Mouse (Mus musculus): ENCODE measurements around the gene Adcy7. TPM values are rescaled to one million over a fixed set of nuclear protein-coding genes. Genes with fewer than 3 reads are reported as not detected.

The Adcy7 gene
- polyA plus RNA-seq, 1 experiment: 2.1 TPM

GRCm38 (mm10) chr8:88334975-88335374 is 62.8 kb downstream of the Adcy7 start:
- H3K4me1 ChIP-seq (ENCODE audit: control insufficient read depth, insufficient read depth, low read length): no peaks in the 10 kb centered on the region
- H3K27ac ChIP-seq (ENCODE audit: insufficient read depth, low read length): no peak overlapping the region
- TF ChIP-seq EP300 (IDR thresholded peaks at IDR 0.05; ENCODE audit: insufficient read depth, low read depth, low read length) (no peak), CTCF (IDR thresholded peaks at IDR 0.05; ENCODE audit: low read depth, low read length) (no peak), POLR2A (IDR thresholded peaks at IDR 0.05; ENCODE audit: insufficient read depth, low read length) (no peak)
- H3K27me3 ChIP-seq (ENCODE audit: control insufficient read depth, insufficient read depth, low read length, poor library complexity, severe bottlenecking): no peaks in the 10 kb centered on the region
- H3K9me3 ChIP-seq (replicated peaks; ENCODE audit: control insufficient read depth, insufficient read depth, low read length, poor library complexity, severe bottlenecking): no peaks in the 10 kb centered on the region
- no peak overlapping the region for H3K9ac ChIP-seq (ENCODE audit: low read depth, poor library complexity, severe bottlenecking)
- H3K36me3 ChIP-seq (ENCODE audit: control insufficient read depth, insufficient read depth, low read length, poor library complexity, severe bottlenecking): peaks cover 77% of the 10 kb centered on the region
- no peak overlapping the region for H3K4me3 ChIP-seq (ENCODE audit: low read depth, low read length)

GRCm38 (mm10) chr8:88339221-88339620 is 67.0 kb downstream of the Adcy7 start:
- Histone ChIP-seq H3K27me3 (ENCODE audit: control insufficient read depth, insufficient read depth, low read length, poor library complexity, severe bottlenecking) (no peaks in the 10 kb centered on the region), H3K36me3 (ENCODE audit: control insufficient read depth, insufficient read depth, low read length, poor library complexity, severe bottlenecking) (peaks cover 68% of the 10 kb centered on the region), H3K4me3 (ENCODE audit: low read depth, low read length) (no peak overlapping the region), H3K27ac (ENCODE audit: insufficient read depth, low read length) (no peak overlapping the region), H3K9me3 (replicated peaks; ENCODE audit: control insufficient read depth, insufficient read depth, low read length, poor library complexity, severe bottlenecking) (no peaks in the 10 kb centered on the region), H3K9ac (ENCODE audit: low read depth, poor library complexity, severe bottlenecking) (no peak overlapping the region), H3K4me1 (ENCODE audit: control insufficient read depth, insufficient read depth, low read length) (no peaks in the 10 kb centered on the region)
- TF ChIP-seq CTCF (IDR thresholded peaks at IDR 0.05; ENCODE audit: low read depth, low read length) (no peak), EP300 (IDR thresholded peaks at IDR 0.05; ENCODE audit: insufficient read depth, low read depth, low read length) (no peak), POLR2A (IDR thresholded peaks at IDR 0.05; ENCODE audit: insufficient read depth, low read length) (no peak)

GRCm38 (mm10) chr8:88339887-88340695 is 67.9 kb downstream of the Adcy7 start:
- H3K36me3 ChIP-seq (ENCODE audit: control insufficient read depth, insufficient read depth, low read length, poor library complexity, severe bottlenecking): peaks cover 69% of the 10 kb centered on the region
- TF ChIP-seq CTCF (IDR thresholded peaks at IDR 0.05; ENCODE audit: low read depth, low read length): no peak
- no peak for TF ChIP-seq POLR2A (IDR thresholded peaks at IDR 0.05; ENCODE audit: insufficient read depth, low read length)
- TF ChIP-seq EP300 (IDR thresholded peaks at IDR 0.05; ENCODE audit: insufficient read depth, low read depth, low read length): no peak
- H3K27ac ChIP-seq (ENCODE audit: insufficient read depth, low read length): no peak overlapping the region

GRCm38 (mm10) chr8:88342026-88342425 is 69.8 kb downstream of the Adcy7 start:
- TF ChIP-seq EP300 (IDR thresholded peaks at IDR 0.05; ENCODE audit: insufficient read depth, low read depth, low read length) (no peak), POLR2A (IDR thresholded peaks at IDR 0.05; ENCODE audit: insufficient read depth, low read length) (no peak), CTCF (IDR thresholded peaks at IDR 0.05; ENCODE audit: low read depth, low read length) (no peak)
- H3K9ac ChIP-seq (ENCODE audit: low read depth, poor library complexity, severe bottlenecking): no peak overlapping the region
- no peak overlapping the region for H3K27ac ChIP-seq (ENCODE audit: insufficient read depth, low read length)
- no peaks in the 10 kb centered on the region for H3K4me1 ChIP-seq (ENCODE audit: control insufficient read depth, insufficient read depth, low read length)
- H3K27me3 ChIP-seq (ENCODE audit: control insufficient read depth, insufficient read depth, low read length, poor library complexity, severe bottlenecking): no peaks in the 10 kb centered on the region
- H3K4me3 ChIP-seq (ENCODE audit: low read depth, low read length): no peak overlapping the region
- H3K9me3 ChIP-seq (replicated peaks; ENCODE audit: control insufficient read depth, insufficient read depth, low read length, poor library complexity, severe bottlenecking): no peaks in the 10 kb centered on the region
- peaks cover 74% of the 10 kb centered on the region for H3K36me3 ChIP-seq (ENCODE audit: control insufficient read depth, insufficient read depth, low read length, poor library complexity, severe bottlenecking)

More at GRCm38 (mm10) chr8:88339887-88340695, 67.9 kb downstream of the Adcy7 start:
- Histone ChIP-seq H3K27me3 (ENCODE audit: control insufficient read depth, insufficient read depth, low read length, poor library complexity, severe bottlenecking) (no peaks in the 10 kb centered on the region), H3K4me1 (ENCODE audit: control insufficient read depth, insufficient read depth, low read length) (no peaks in the 10 kb centered on the region), H3K9ac (ENCODE audit: low read depth, poor library complexity, severe bottlenecking) (no peak overlapping the region), H3K9me3 (replicated peaks; ENCODE audit: control insufficient read depth, insufficient read depth, low read length, poor library complexity, severe bottlenecking) (no peaks in the 10 kb centered on the region), H3K4me3 (ENCODE audit: low read depth, low read length) (no peak overlapping the region)

GRCm38 (mm10) chr8:88349046-88349445 is 76.8 kb downstream of the Adcy7 start:
- peaks cover 90% of the 10 kb centered on the region for H3K36me3 ChIP-seq (ENCODE audit: control insufficient read depth, insufficient read depth, low read length, poor library complexity, severe bottlenecking)
- no peaks in the 10 kb centered on the region for H3K9me3 ChIP-seq (replicated peaks; ENCODE audit: control insufficient read depth, insufficient read depth, low read length, poor library complexity, severe bottlenecking)
- H3K27ac ChIP-seq (ENCODE audit: insufficient read depth, low read length): no peak overlapping the region
- H3K4me1 ChIP-seq (ENCODE audit: control insufficient read depth, insufficient read depth, low read length): no peaks in the 10 kb centered on the region
- no peak overlapping the region for H3K9ac ChIP-seq (ENCODE audit: low read depth, poor library complexity, severe bottlenecking)
- H3K4me3 ChIP-seq (ENCODE audit: low read depth, low read length): no peak overlapping the region
- no peak for TF ChIP-seq EP300 (IDR thresholded peaks at IDR 0.05; ENCODE audit: insufficient read depth, low read depth, low read length)
- TF ChIP-seq CTCF (IDR thresholded peaks at IDR 0.05; ENCODE audit: low read depth, low read length): no peak
- TF ChIP-seq POLR2A (IDR thresholded peaks at IDR 0.05; ENCODE audit: insufficient read depth, low read length): no peak
- H3K27me3 ChIP-seq (ENCODE audit: control insufficient read depth, insufficient read depth, low read length, poor library complexity, severe bottlenecking): no peaks in the 10 kb centered on the region; the same call in 1 of the 2 replicates

- H3K27ac ChIP-seq (ENCODE audit: insufficient read depth, low read length): no peak overlapping the region
- TF ChIP-seq POLR2A (IDR thresholded peaks at IDR 0.05; ENCODE audit: insufficient read depth, low read length) (no peak), CTCF (IDR thresholded peaks at IDR 0.05; ENCODE audit: low read depth, low read length) (no peak), EP300 (IDR thresholded peaks at IDR 0.05; ENCODE audit: insufficient read depth, low read depth, low read length) (no peak)
- H3K9me3 ChIP-seq (replicated peaks; ENCODE audit: control insufficient read depth, insufficient read depth, low read length, poor library complexity, severe bottlenecking): no peaks in the 10 kb centered on the region
- no peak overlapping the region for H3K4me3 ChIP-seq (ENCODE audit: low read depth, low read length)
- H3K4me1 ChIP-seq (ENCODE audit: control insufficient read depth, insufficient read depth, low read length): no peaks in the 10 kb centered on the region
- no peak overlapping the region for H3K9ac ChIP-seq (ENCODE audit: low read depth, poor library complexity, severe bottlenecking)
- H3K36me3 ChIP-seq (ENCODE audit: control insufficient read depth, insufficient read depth, low read length, poor library complexity, severe bottlenecking): peaks cover 61% of the 10 kb centered on the region
- H3K27me3 ChIP-seq (ENCODE audit: control insufficient read depth, insufficient read depth, low read length, poor library complexity, severe bottlenecking): no peaks in the 10 kb centered on the region
Measured at GRCm38 (mm10) chr8:88357226-88357933, 85.2 kb downstream of the Adcy7 start.
